Mouse (Mus musculus) spleen, postnatal 14 days (tissue): ENCODE measurements around the gene Kcnip4.

Experiments
- DNase-seq, 2 experiments: peaks; one replicate each; pipeline ENCODE4 v3.0.0; 2021 to 2022; ENCODE audit warnings: low spot score in 2 of 2

The Kcnip4 gene

DNA sequence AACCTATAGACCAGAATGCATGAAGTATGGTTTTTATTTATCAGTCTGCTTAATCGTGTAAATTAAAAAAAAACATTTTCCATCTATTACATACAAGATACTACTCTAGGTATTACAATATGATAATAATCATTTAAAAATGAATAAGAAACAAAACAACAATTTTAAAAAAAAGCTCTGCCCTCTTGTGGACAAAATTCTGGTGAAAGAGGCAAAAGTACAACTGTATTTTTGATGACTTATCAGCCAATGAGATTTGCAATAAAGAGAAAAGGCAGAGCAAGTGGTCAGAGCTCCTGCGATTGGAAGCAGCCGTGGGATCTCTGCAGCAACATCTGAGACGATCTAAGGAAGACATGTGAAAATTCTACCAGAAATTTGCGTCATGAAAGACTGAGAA, 172.6 kb downstream of the Kcnip4 start:
- DNase-seq: no peak

DNA sequence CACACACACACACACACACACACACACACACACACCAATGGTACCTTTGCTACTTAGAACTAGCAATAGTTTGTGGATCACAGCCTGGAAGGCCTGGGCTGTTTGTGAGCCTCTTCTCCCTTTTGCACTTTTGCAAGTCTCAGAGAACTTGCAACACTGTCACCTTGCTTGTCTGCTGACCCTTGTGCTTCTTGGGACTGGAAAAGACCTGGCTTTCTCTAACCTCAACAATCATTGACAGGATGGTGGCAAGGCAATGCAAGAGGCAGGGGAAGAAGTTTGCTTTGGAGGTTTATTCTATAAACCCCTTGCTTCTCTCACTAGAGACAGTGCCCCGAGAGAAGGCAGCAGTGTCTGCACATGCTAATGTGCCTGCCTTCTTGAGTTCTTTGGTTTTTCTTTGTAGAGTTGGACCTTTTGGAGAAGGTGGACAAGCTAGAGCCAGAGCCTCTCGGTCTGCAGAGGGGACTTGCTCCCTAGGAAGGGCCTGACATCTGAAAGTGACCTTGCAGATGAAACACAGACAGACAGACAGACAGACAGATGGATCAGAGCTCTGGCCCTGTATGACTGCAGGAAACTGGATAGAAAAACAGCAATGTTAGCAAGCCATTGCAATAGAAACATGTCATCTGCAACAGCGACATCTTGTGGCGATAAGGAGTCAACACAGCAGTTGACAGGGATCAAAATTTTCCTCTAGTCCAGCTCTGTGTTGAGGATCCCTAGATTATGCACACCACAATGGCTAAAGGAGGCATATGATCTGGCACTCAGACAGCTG, 174.4 kb downstream of the Kcnip4 start:
- DNase-seq: no peak

DNA sequence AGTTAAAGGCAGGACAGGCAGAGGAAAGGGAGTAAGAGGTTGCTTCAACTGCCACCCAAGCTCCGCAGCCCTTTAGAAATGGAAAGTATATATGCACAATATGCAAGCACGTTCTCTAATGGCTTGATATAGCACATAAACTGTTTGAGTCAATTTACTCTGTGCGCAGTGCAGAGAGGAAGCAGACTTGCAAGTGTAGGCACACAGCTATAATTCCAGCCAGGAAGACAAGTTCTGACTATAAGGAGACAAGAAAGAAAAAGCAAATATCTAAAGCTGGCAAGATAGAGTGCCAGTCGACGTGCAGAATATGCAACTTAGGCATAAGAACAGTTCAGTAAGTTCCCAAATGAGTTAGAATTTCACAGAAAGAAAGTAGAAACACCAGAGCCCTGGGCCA, 175.2 kb downstream of the Kcnip4 start:
- no peak for DNase-seq

DNA sequence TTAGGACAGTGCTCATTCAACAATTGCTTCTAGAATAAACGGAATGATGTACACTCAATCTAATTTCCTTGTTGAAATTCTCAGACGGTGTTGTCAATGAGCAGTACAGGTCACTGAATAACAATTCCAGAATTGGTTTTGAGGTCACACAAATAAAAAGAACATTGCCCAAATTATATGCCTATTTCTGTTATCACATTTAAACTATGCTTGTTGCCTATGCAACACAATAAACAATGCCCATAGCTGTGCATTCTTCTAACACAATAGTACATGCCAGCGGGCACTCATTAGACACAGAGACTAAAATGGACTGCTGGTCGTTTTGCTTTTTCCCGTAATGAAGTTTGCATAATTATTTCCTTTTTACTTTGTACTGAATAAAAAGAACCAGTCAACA, 176.2 kb downstream of the Kcnip4 start:
- no peak for DNase-seq

DNA sequence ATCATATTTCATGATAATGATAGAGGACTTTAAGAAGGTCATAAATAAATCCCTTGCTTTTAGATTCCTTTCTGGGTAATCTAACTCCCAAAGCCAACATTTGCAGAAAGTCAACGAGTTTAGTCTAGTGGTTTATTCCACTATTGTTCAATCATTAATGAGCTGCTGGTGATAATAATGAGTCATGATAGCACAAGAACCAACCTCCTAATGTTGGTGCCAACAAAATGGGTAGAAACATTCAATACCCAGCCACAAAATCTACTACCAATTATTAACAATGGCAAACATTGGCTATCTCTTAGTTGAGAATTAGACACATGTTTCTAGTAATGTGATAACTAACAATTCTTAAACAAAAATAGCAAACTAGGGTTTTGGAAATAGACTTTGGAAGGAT, 180.1 kb downstream of the Kcnip4 start:
- DNase-seq: no peak

DNA sequence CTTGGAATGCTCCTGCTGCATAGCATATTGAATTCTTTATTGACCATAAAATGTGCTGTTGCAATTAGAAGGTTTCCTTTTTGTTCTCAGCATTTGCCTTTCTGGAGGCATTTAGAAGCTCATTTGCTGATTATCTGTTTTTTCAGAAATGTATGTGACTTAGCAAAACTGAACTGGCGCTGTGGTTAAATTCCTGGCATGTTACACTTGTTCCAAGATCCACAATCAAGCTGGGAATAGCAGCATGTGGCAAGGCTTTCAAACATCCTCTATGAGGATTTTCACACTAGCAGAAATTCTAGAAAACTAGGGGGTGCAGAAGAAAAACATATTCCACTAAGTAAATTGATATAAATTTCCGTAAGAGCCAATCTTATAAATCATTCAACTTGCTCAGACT, 187.5 kb downstream of the Kcnip4 start:
- no peak for DNase-seq

DNA sequence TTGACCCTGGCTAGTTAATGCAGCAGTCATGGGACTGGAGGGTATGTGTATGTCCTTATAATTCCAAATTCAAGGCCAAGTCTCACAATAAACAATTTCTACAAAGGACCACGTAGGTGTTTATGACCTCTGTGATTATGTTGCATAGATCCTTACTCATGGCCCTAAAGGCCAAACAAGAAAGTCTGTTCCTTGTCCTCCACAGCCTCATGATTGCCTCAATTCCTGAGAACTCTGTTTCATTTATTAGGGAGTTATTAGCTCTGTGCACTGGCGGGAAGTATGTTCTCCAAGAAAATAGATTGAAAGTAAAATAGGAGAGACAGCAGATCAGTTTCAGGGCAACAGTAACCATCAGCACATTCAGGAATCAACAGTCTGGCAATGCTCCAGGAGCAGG, 191.6 kb downstream of the Kcnip4 start:
- DNase-seq: no peak

DNA sequence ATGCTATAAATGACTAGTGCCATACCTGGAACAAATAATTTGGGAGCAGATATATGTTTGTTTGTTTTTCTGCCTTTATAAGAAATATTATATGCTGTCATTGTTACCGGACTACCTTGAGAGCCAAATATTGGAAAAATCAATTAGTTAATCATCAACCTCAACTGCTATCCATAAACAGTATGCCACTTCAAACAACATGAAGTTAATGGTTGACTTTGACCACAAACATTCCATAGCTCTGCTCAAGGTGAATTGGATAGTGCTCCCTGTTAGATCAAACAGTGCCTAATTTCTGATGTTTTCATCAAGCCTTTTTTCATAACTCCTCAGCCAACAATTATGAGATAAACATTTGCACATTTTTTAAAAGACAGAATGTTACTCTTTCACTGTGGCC, 195.7 kb downstream of the Kcnip4 start:
- no peak for DNase-seq

DNA sequence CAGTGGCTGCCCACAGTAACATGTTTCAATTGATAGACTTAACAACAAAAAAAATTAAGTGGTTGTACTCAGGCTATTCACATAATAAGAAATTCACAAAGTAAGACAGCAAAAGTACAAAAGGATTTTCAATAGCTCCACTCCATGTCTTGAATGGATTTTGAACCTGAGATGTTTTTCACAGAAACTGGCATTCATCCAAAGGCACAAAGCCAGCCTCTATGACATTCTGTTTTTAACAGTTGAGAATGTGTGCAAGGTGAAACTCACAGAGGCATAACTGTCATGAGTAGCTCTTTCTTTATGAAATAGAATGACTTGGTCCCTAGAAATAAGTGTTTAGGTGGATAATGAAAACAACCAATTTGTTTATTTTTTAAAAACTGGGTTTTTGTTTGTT, 206.0 kb downstream of the Kcnip4 start:
- no peak for DNase-seq

DNA sequence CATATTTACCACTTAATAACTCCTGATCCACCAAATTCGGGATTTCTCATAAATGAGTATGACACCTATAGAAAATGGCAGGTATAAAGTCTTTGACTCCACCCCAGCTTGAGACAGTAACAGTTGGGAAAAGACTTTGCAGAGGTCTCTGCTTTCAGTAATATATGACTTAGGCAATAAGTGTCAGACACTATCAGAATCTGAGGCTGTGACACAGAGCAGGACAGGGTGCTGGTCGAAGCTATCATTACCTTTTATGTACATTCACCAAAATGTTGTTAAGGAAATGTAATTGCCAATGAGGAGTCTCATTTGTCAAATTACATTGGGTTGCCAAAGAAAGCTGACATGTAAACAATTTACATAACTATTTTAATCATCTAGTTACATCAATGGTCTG, 206.8 kb downstream of the Kcnip4 start:
- no peak for DNase-seq

DNA sequence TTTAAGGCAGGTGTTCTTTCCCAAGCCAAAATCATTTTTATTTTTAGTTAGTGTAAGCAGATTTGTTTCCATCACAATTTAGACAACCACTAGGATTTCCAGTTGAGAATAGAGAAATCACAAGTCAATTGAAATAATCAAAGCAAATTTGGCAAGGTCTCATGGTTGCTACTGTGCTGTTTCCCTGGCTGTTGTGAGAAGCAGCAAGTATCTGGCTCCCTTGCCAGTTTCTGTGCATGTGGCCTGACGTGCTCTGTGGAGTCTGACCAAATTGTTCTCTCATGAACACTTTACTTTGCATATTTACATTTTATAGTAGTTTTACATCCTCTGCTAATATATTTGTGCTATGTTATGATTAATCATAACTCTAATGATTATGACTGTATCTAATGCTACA, 217.9 kb downstream of the Kcnip4 start:
- no peak for DNase-seq

DNA sequence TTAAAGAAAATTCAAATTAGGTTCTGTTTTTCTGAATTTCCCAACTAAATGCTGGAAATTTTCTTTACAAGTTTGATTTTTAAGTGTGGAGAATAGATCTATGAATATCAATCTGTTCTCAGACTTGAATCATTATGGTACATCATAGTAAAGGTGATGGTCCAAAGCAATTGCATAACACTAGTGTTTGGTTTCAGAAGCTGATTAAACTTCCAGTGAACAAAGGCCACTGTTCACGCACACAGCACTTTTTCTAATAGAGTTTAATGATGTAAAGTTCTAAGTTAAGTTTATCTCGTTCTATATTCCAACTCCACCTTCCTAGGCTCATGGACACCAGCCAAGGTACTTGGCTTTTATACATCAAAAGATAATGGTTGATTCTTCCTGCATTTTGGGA, 219.4 kb downstream of the Kcnip4 start:
- DNase-seq: no peak

DNA sequence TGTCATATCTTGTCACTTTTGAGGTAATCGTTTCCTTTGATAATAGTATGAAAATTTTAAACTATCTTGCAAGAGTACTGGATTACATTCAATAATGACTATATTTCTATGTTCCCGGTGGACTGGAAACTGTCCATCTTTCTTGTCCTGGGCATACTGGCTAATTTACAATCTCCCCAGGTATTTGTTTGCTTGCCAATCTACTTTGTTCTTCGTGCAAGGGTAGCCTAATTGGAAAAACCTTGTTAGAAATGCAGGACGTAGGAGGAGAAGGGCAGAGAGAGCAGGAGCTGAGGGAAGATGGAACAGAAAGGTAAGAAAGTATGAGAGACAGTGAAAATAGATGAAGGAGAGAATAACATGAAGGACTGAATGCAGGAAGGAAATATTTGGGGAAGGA, 226.1 kb downstream of the Kcnip4 start:
- DNase-seq: no peak

DNA sequence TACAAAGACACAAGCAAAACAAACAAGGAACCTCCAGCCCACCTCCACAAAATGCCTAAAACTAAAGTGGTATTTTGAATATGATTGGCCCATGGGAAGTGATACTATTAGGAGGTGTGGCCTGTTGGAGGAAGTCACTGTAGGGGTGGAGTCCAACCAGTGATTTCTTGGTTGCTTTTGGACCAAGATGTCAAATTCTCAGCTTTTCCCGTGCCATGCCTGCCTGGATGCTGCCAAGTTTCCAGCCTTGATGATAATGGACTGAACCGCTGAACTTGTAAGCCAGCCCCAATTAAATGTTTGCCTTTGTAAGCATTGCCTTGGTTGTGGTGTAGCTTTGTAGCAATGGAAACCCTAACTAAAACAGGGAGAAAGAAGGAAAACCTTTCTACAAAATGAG, 232.3 kb downstream of the Kcnip4 start:
- no peak for DNase-seq

DNA sequence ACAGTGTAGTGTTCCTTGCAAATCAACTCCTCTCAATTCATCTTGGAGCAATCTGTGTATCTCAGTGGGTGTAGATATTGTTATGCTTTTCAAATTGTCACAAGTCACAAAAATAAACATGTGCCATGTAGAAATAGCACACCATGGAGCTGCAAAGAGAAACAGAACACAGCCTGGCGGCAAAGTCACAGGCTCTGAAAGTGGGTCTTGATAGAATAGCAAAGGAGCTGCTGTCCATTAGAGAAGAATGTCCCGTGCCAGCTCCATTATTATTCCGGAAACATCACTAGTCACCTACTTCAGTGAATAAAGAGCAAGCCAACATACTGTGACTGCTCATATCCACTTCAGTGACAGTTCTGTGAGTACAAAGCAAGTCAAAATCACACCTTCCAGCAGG, 232.9 kb downstream of the Kcnip4 start:
- no peak for DNase-seq

DNA sequence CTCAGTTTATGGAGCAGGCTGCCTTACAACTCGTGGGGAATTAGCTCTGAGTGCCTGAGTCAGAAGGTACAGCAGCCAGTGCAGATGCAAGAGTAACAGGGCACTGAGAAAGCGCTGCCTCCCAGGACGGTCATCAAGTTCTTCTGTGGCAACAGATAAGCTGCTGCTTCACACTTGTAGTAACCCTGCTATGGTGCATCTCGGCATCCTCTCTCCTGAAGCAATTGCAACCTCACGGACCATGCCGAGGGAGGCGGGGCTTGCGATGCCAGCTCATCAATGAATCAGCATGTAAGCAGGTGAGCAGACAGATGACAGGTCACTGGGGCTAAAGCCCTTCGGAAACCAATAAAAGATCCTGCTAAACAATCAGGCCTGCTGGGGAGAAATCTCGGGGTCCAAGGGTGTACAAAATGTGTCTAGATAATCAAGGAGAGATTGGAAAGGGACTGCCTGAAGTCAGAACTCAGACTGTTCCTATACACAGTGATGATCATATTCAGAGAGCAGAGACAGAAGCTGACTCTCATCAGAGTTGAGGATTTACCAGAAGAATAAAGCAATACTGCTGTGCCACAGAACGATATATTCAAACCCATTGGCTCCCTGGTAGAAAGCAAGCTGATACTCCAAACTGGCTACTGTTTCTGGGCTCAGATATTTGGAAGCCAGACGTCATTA, 239.1 kb downstream of the Kcnip4 start:
- DNase-seq: no peak

DNA sequence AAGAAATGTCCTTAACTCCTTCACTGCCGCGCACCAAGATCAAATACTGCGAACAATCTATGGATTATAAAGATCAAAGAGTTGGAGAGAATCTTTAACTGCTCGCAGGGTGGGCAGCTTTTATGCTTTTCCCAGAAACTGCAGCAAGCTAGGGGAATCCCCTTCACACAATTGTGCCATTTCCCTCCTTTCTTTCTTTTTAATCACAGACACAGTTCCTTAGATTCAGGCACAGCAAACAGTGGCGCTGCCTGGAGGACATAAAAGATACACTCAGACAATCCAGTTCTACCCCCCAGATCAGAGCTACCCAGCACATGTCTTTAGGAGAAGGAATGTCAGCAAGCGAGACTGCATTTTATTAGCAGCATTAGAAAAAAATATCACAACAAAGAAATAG, 239.9 kb downstream of the Kcnip4 start:
- DNase-seq: no peak

DNA sequence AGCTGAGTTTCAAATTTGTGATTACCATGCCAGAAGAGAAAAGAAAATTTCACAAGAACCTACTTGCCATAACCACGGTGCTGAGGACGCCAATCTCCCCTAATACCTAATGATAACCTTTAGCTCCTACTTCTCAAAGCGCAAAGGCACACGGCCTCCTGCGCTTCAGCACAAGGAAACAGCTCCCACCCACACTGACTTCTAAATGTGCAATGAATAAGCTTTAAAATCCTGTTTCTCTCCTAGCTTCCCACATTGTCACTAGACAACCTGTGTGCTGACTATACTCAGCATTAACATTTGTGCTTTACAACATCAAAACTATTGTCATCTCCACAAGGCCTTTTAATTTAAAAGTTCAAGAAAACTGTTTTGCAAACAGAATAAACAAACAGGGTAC, 241.3 kb downstream of the Kcnip4 start:
- no peak for DNase-seq

DNA sequence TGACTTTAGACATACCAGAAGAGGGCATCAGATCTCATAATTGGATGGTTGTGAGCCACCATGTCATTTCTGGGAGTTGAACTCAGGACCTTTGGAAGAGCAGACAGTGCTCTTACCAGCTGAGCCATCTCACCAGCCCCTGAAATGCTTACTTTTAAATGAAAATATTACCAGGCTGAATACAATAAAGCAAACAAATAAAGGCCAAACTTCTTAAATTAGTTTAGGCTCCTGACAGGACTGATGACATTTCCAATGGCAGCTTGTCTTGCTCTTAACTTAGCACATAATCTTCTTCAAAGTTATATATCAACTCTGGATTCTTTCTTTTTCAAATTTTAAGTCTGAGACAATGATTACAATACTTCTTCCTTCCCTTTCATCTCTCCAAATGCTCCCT, 252.8 kb downstream of the Kcnip4 start:
- DNase-seq: no peak

DNA sequence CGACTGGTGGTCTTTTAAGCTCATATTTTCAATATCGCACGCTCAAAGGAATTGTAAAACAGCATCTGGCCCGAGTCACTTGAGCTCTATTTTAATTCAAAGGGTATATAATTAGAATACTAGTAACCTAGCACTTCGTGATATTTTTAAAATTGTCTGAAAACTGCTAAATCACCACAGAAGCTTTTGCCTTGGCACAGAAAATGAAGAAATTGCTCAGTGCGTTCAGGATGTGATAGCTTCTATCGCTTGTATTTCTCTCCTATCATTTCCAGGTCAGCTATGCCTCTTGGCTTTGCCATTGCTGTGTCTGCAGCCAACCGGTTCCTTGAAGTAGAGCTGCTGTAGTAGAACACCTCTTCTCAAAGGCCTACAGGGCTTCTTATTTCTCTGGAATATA, 255.9 kb downstream of the Kcnip4 start:
- no peak for DNase-seq

DNA sequence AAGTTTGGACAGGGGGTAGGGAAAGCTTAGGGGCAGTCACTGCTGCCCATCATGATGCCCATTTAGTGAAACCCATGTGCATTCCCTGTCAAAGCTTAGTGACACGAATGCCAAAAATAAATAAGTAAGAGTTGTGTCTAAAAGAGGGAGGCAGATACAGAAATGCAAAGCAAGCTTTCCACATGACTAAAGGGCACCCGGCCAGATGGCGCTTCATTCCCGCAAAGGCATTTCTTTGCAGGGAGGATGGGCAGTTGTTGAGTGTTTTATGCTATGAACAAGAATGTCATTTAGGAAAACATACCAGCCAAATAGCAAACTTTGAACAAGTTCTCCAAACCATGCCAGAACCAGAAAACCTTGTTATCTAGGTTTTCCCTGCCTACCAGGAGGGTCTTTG, 265.4 kb downstream of the Kcnip4 start:
- no peak for DNase-seq

DNA sequence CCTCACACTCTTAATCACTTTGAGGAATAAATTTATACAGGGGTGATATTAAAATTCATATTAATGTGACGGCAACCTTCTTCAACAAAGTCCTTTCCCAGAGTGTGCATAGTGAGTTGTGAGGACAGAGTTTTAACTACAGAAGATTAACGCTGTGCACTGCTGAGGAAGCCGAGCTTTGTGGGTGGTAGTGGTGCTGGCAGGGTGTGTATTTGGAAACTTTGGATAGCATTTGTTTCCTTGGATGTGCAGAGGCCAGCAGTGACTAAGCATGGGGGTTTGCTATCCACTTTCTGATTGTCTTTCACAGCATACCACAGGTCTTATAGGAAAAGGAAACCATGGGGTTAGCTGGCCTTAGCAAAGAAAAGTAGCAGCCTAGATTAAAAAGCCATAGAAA, 267.9 kb downstream of the Kcnip4 start:
- no peak for DNase-seq

DNA sequence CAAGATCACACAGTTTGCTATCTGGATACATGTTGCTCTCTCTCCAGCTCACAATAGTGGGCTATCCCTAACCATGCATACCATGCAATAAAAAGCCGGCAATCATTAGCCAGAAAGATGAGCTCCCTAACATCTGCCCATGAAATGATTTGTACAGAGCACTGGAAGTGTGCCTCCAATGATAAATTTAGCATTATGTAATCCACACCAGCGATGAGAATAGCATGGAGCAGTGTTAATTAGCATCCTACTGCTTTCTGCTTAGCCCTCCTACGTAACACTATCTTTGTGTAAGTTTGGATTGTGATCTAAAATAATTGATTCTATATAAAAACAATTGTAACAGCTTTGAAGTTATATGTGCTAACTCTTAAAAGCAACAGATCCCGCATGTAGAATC, 268.7 kb downstream of the Kcnip4 start:
- no peak for DNase-seq

DNA sequence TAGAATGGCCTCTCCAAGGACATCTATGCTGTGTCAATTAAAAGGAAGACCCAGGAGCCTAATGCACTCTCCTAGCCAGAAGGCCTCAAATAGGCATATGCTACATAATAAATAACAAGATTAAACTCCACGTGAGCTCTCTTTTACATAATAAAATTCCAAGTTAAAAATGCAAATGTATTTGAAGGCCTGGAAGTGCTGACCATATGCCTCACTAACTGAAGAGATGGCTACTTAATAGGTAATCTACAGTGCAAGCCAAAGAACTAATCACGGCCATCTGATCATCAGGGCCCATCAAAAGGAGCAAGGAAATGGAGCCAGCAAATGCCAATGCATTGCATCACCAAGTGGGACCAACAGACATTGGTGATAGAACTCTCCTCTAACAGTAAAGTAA, 277.6 kb downstream of the Kcnip4 start:
- DNase-seq: no peak
